Comparison of ENCODE assay signal across 15 mouse cellular contexts in genomic region chr5:98964367-98964766, GRCm38 (mm10).
"Had no signal": no experiment of that assay in that cellular context is flagged by ENCODE, and none has a peak within 500 bp of the region (broad histone marks: within the 10 kb centered on the region; RNA-seq: fewer than 3 reads in every experiment).

No protein-coding gene starts in this region.

- H3K9ac ChIP-seq: limb, embryonic 13.5 days; liver, embryonic 12.5 days; liver, embryonic 15.5 days; midbrain, embryonic 13.5 days had no signal

- H3K36me3 ChIP-seq: limb, embryonic 10.5 days; limb, embryonic 13.5 days; liver, embryonic 12.5 days; liver, embryonic 15.5 days; midbrain, embryonic 13.5 days had no signal

- DNase-seq: kidney, adult 18-20 months; kidney, adult 9 months; kidney, postnatal 14 days; kidney, postnatal 4 days; layer of hippocampus, postnatal 36 days; liver; lung, adult 18-20 months; thymus, postnatal 25 days had no signal

- H3K27ac ChIP-seq: left cerebral cortex, adult 2 months; limb, embryonic 10.5 days; limb, embryonic 13.5 days; liver, embryonic 12.5 days; liver, embryonic 15.5 days; macrophage; midbrain, embryonic 13.5 days had no signal

- H3K4me2 ChIP-seq: limb, embryonic 13.5 days; liver, embryonic 12.5 days; liver, embryonic 15.5 days; midbrain, embryonic 13.5 days had no signal

- ATAC-seq: liver, embryonic 12.5 days; midbrain, embryonic 13.5 days had no signal

- H3K27me3 ChIP-seq: limb, embryonic 13.5 days; liver, embryonic 12.5 days; liver, embryonic 15.5 days; midbrain, embryonic 13.5 days had no signal

- H3K4me1 ChIP-seq: limb, embryonic 13.5 days; liver, embryonic 12.5 days; liver, embryonic 15.5 days had no signal

- H3K9me3 ChIP-seq: limb, embryonic 10.5 days; limb, embryonic 13.5 days; liver, embryonic 12.5 days; liver, embryonic 15.5 days; midbrain, embryonic 13.5 days had no signal

- H3K4me3 ChIP-seq: left cerebral cortex, adult 2 months; limb, embryonic 10.5 days; limb, embryonic 13.5 days; liver, embryonic 12.5 days; liver, embryonic 15.5 days; midbrain, embryonic 13.5 days had no signal
